Mouse (Mus musculus) neural tube, embryonic 13.5 days (tissue): ENCODE measurements around the gene Prnp. TPM values are rescaled to one million over a fixed set of nuclear protein-coding genes. Genes with fewer than 3 reads are reported as not detected.
A peak's percentile ranks its signal among the peaks of the same experiment; 100 is the strongest.

ENCODE experiments used
- ATAC-seq: fragments of 200-750 bp; cut with Nextera tagmentation; 2 replicates; pipeline ENCODE4 v1.8.0; 2017; ENCODE audit warnings: low read depth, mild to moderate bottlenecking, moderate TSS enrichment, moderate library complexity
- H3K27ac ChIP-seq: fragments of 300-500 bp; sonication (generic); replicated peaks from 2 replicates; pipeline ENCODE4 v1.5.1; 2015; ENCODE audit warnings: moderate library complexity, mild to moderate bottlenecking, inconsistent platforms
- H3K27me3 ChIP-seq: fragments of 300-500 bp; sonication (generic); 2 replicates; pipeline ENCODE4 v1.6.1; 2015; ENCODE audit warnings: mild to moderate bottlenecking, inconsistent platforms
- H3K36me3 ChIP-seq: fragments of 300-500 bp; sonication (generic); 2 replicates; pipeline ENCODE4 v1.6.1; 2015; ENCODE audit warnings: mild to moderate bottlenecking, inconsistent platforms
- H3K4me1 ChIP-seq: fragments of 300-500 bp; sonication (generic); replicated peaks from 2 replicates; pipeline ENCODE4 v1.6.1; 2015; ENCODE audit warnings: inconsistent platforms
- H3K4me2 ChIP-seq: fragments of 300-500 bp; sonication (generic); 2 replicates; pipeline ENCODE4 v1.6.1; 2015; ENCODE audit warnings: inconsistent platforms, mild to moderate bottlenecking, moderate library complexity
- H3K4me3 ChIP-seq: fragments of 300-500 bp; sonication (generic); 2 replicates; pipeline ENCODE4 v1.5.1; 2015; ENCODE audit warnings: mild to moderate bottlenecking, inconsistent platforms
- H3K9ac ChIP-seq: fragments of 300-500 bp; sonication (generic); 2 replicates; pipeline ENCODE4 v1.6.1; 2015; ENCODE audit warnings: moderate library complexity, mild to moderate bottlenecking, inconsistent platforms
- H3K9me3 ChIP-seq: fragments of 300-500 bp; sonication (generic); 2 replicates; pipeline ENCODE4 v1.6.1; 2016; ENCODE audit warnings: inconsistent platforms
- WGBS: fragments of 180-500 bp; shearing (Covaris S2); methylation state at CpG from one replicate; pipeline ENCODE4 v1.1.7; 2015; 5-methylcytosine and 5-hydroxymethylcytosine counted together
- polyA plus RNA-seq: library from polyadenylated mRNA; unstranded; fragments of >200 nt; fragmentation: Nextera tagmentation; extraction: Ambion mirVana; gene quantifications from 2 replicates; pipeline ENCODE4 v1.2.1, GENCODE M21; 2015

Gene Prnp
- polyA plus RNA-seq, 1 experiment from 2014 or later, result 128 TPM

- Histone ChIP-seq H3K4me3 (0 out of 2 replicates have a peak overlapping the region, but pooled peaks have one; percentile 66), H3K4me2 (peak overlapping the region; percentile 64), H3K9ac (no peak overlapping the region), H3K27ac (no peak overlapping the region), H3K4me1 (peaks cover 39% of the 10 kb centered on the region), H3K36me3 (0 out of 2 replicates have a peak, but pooled peaks cover 5% of the 10 kb centered on the region), H3K9me3 (no peaks in the 10 kb centered on the region), H3K27me3 (no peaks in the 10 kb centered on the region)
- no peak for ATAC-seq
- 67% methylated on average over 1 of the region's 1 CpGs for WGBS
These were observed 822 bp upstream of the Prnp start for GRCm38 (mm10) chr2:131908906-131909305.

GRCm38 (mm10) chr2:131910847-131911246, 1.1 kb downstream of the Prnp start:
- peaks cover 41% of the 10 kb centered on the region for H3K4me1 ChIP-seq
- no peak for ATAC-seq
- no peaks in the 10 kb centered on the region for H3K9me3 ChIP-seq
- H3K36me3 ChIP-seq, result peaks cover 18% of the 10 kb centered on the region
- peak overlapping the region; percentile 64 for H3K4me2 ChIP-seq
- WGBS, result 25% methylated on average over 2 of the region's 2 CpGs
- peak overlapping the region; percentile 95; the same call in 1 of the 2 replicates for H3K27ac ChIP-seq
- H3K9ac ChIP-seq, result peak overlapping the region; percentile 87
- peak overlapping the region; percentile 66 for H3K4me3 ChIP-seq
- no peaks in the 10 kb centered on the region for H3K27me3 ChIP-seq

GRCm38 (mm10) chr2:131911341-131911740, 1.6 kb downstream of the Prnp start:
- Histone ChIP-seq H3K4me3 (peak overlapping the region; percentile 66), H3K27ac (peak overlapping the region; percentile 95; the same call in 1 of the 2 replicates), H3K9ac (peak overlapping the region; percentile 87), H3K27me3 (no peaks in the 10 kb centered on the region), H3K4me2 (peak overlapping the region; percentile 64), H3K36me3 (peaks cover 23% of the 10 kb centered on the region), H3K4me1 (peaks cover 41% of the 10 kb centered on the region), H3K9me3 (no peaks in the 10 kb centered on the region; the same call in 1 of the 2 replicates)
- 5% methylated on average over 4 of the region's 4 CpGs for WGBS
- no peak for ATAC-seq

GRCm38 (mm10) chr2:131912526-131913258, 3.0 kb downstream of the Prnp start:
- Histone ChIP-seq H3K4me2 (peak overlapping the region; percentile 64), H3K27me3 (no peaks in the 10 kb centered on the region), H3K9ac (peak overlapping the region; percentile 87; the same call in 1 of the 2 replicates), H3K27ac (no peak overlapping the region), H3K4me3 (peak overlapping the region; percentile 66), H3K4me1 (peaks cover 41% of the 10 kb centered on the region), H3K9me3 (no peaks in the 10 kb centered on the region; the same call in 1 of the 2 replicates), H3K36me3 (peaks cover 32% of the 10 kb centered on the region)
- no peak for ATAC-seq
- 68% methylated on average over 8 of the region's 8 CpGs for WGBS

- Histone ChIP-seq H3K4me2 (no peak overlapping the region), H3K27me3 (no peaks in the 10 kb centered on the region), H3K9me3 (no peaks in the 10 kb centered on the region), H3K4me3 (no peak overlapping the region), H3K9ac (no peak overlapping the region), H3K4me1 (peaks cover 3% of the 10 kb centered on the region), H3K27ac (no peak overlapping the region), H3K36me3 (peaks cover 15% of the 10 kb centered on the region)
- 76% methylated on average over 7 of the region's 7 CpGs for WGBS
- ATAC-seq, result no peak
These were observed 22.7 kb downstream of the Prnp start for GRCm38 (mm10) chr2:131932275-131932902.

GRCm38 (mm10) chr2:131933013-131933412, 23.3 kb downstream of the Prnp start:
- Histone ChIP-seq H3K4me1 (peaks cover 3% of the 10 kb centered on the region), H3K27ac (no peak overlapping the region), H3K9me3 (no peaks in the 10 kb centered on the region), H3K4me3 (no peak overlapping the region), H3K27me3 (no peaks in the 10 kb centered on the region), H3K36me3 (peaks cover 21% of the 10 kb centered on the region), H3K9ac (no peak overlapping the region), H3K4me2 (no peak overlapping the region)
- ATAC-seq, result no peak
- WGBS, result 49% methylated on average over 6 of the region's 6 CpGs

GRCm38 (mm10) chr2:131933598-131933997, 23.9 kb downstream of the Prnp start:
- Histone ChIP-seq H3K36me3 (peaks cover 22% of the 10 kb centered on the region), H3K9ac (no peak overlapping the region), H3K9me3 (no peaks in the 10 kb centered on the region), H3K4me3 (no peak overlapping the region), H3K4me2 (no peak overlapping the region), H3K27ac (no peak overlapping the region), H3K27me3 (no peaks in the 10 kb centered on the region), H3K4me1 (peaks cover 3% of the 10 kb centered on the region)
- no peak for ATAC-seq
- 77% methylated on average over 3 of the region's 3 CpGs for WGBS

GRCm38 (mm10) chr2:131934243-131934642, 24.5 kb downstream of the Prnp start:
- no peak overlapping the region for H3K4me3 ChIP-seq
- H3K4me2 ChIP-seq, result no peak overlapping the region
- no peak for ATAC-seq
- H3K27me3 ChIP-seq, result no peaks in the 10 kb centered on the region
- no peak overlapping the region for H3K27ac ChIP-seq
- no peak overlapping the region for H3K9ac ChIP-seq
- no peaks in the 10 kb centered on the region for H3K9me3 ChIP-seq
- 89% methylated on average over 2 of the region's 2 CpGs for WGBS
- H3K36me3 ChIP-seq, result peaks cover 22% of the 10 kb centered on the region
- peaks cover 3% of the 10 kb centered on the region for H3K4me1 ChIP-seq

- Histone ChIP-seq H3K27ac (no peak overlapping the region), H3K36me3 (peaks cover 22% of the 10 kb centered on the region), H3K4me1 (peaks cover 3% of the 10 kb centered on the region), H3K9me3 (no peaks in the 10 kb centered on the region), H3K27me3 (no peaks in the 10 kb centered on the region), H3K9ac (no peak overlapping the region), H3K4me3 (no peak overlapping the region), H3K4me2 (no peak overlapping the region)
- peak; percentile 21; the same call in 1 of the 2 replicates for ATAC-seq
- 83% methylated on average over 10 of the region's 10 CpGs for WGBS
These were observed 25.8 kb downstream of the Prnp start for GRCm38 (mm10) chr2:131935390-131936105.

- no peak overlapping the region for H3K4me2 ChIP-seq
- H3K9ac ChIP-seq, result no peak overlapping the region
- H3K4me1 ChIP-seq, result peaks cover 3% of the 10 kb centered on the region
- no peaks in the 10 kb centered on the region for H3K9me3 ChIP-seq
- H3K36me3 ChIP-seq, result peaks cover 20% of the 10 kb centered on the region
- 93% methylated on average over 10 of the region's 10 CpGs for WGBS
- no peaks in the 10 kb centered on the region for H3K27me3 ChIP-seq
- H3K4me3 ChIP-seq, result no peak overlapping the region
- H3K27ac ChIP-seq, result no peak overlapping the region
- no peak for ATAC-seq
These were observed 26.7 kb downstream of the Prnp start for GRCm38 (mm10) chr2:131936410-131936809.

- H3K4me3 ChIP-seq, result no peak overlapping the region
- H3K9me3 ChIP-seq, result no peaks in the 10 kb centered on the region
- no peaks in the 10 kb centered on the region for H3K27me3 ChIP-seq
- H3K36me3 ChIP-seq, result peaks cover 20% of the 10 kb centered on the region
- no peak overlapping the region for H3K9ac ChIP-seq
- no peak for ATAC-seq
- no peak overlapping the region for H3K27ac ChIP-seq
- no peak overlapping the region for H3K4me2 ChIP-seq
- H3K4me1 ChIP-seq, result no peaks in the 10 kb centered on the region
- 40% methylated on average over 8 of the region's 8 CpGs for WGBS
These were observed 29.8 kb downstream of the Prnp start for GRCm38 (mm10) chr2:131939404-131940111.
